Comparison of ENCODE assay signal across 10 mouse cellular contexts in genomic region chr6:81589727-81590126, GRCm38 (mm10).
DNase-seq lines count a peak whose midpoint lies in the region.
"Had no signal": no experiment of that assay in that cellular context is flagged by ENCODE, and none has a peak within 500 bp of the region (broad histone marks: within the 10 kb centered on the region; RNA-seq: fewer than 3 reads in every experiment).

No protein-coding gene starts in this region.

- peak; percentile 1 to 6 for DNase-seq in layer of hippocampus, postnatal 36 days
- no peak for DNase-seq in layer of hippocampus, adult 9-10 months (ENCODE audit: low spot score)
- DNase-seq in cerebellum, adult 18-20 months = peak; percentile 12 to 16
- DNase-seq in cerebellum, postnatal 10 days = peak; percentile 70 to 83
- peak; percentile 23 for DNase-seq in mesoderm, embryonic 11.5 days (ENCODE audit: low read depth, low spot score)
- no peak for DNase-seq in frontal cortex, postnatal 36 days (ENCODE audit: low spot score in 2 of 2)
- no peak for DNase-seq in heart, adult 18-20 months
- DNase-seq: adrenal gland, postnatal 14 days; heart, adult 11 months; kidney, postnatal 14 days had no signal

Comparison
In these comparisons a context has a peak if more than half of its experiments do, and no peak if none do; other contexts are left out.
1. DNase-seq: peak in layer of hippocampus, postnatal 36 days (2 of 2), cerebellum, adult 18-20 months (2 of 2), cerebellum, postnatal 10 days (2 of 2) and mesoderm, embryonic 11.5 days (single experiment); none in layer of hippocampus, adult 9-10 months (single experiment), frontal cortex, postnatal 36 days (0 of 2) and heart, adult 18-20 months (0 of 2).